Mouse (Mus musculus): Measurements from ENCODE around the gene Ssr2. TPM values are rescaled to one million over a fixed set of nuclear protein-coding genes. Genes with fewer than 3 reads are reported as not detected.

Gene Ssr2
- polyA plus RNA-seq (2012; rRNA removed) = 219 and 314 TPM in 2 replicates

GRCm38 (mm10) chr3:88575540-88575939, at the start of gene Ssr2:
Gene Ssr2 (plus strand): TSS chr3:88575876.

GRCm38 (mm10) chr3:88532299-88532674, 43.4 kb upstream of the Ssr2 start, which contains the start of gene Mex3a:
Gene Mex3a (plus strand): TSS chr3:88532395.

GRCm38 (mm10) chr3:88548180-88548917, 27.3 kb upstream of the Ssr2 start, which contains the start of gene Rab25:
Gene Rab25 (minus strand): TSS chr3:88548300.

GRCm38 (mm10) chr3:88552676-88553524, 22.8 kb upstream of the Ssr2 start, which contains the start of gene Lamtor2:
Gene Lamtor2 (minus strand): TSS chr3:88553074.

GRCm38 (mm10) chr3:88553525-88553879, 22.2 kb upstream of the Ssr2 start, which contains the start of gene Ubqln4:
Gene Ubqln4 (plus strand): TSS chr3:88553758.

GRCm38 (mm10) chr3:88605666-88606065, 30.0 kb downstream of the Ssr2 start, which contains the start of gene Arhgef2:
Gene Arhgef2 (plus strand): TSS chr3:88605966.

Other genes with a start within 250 kb of the Ssr2 start
- gene Tmem79, start 239.7 kb upstream of the Ssr2 start, polyA plus RNA-seq (2012; rRNA removed) = 11.4 and 14.7 TPM in 2 replicates
- 91.2 and 94.9 TPM in 2 replicates for gene Smg5, start 239.6 kb upstream of the Ssr2 start, polyA plus RNA-seq (2012; rRNA removed)
- 35.6 and 45.5 TPM in 2 replicates for gene Paqr6, start 211.3 kb upstream of the Ssr2 start, polyA plus RNA-seq (2012; rRNA removed)
- 0.33 and 0.38 TPM in 2 replicates for gene Bglap3, start 203.1 kb upstream of the Ssr2 start, polyA plus RNA-seq (2012; rRNA removed)
- gene Bglap2, start 197.2 kb upstream of the Ssr2 start, polyA plus RNA-seq (2012; rRNA removed) = not detected in 2 replicates
- gene Bglap, start 191.4 kb upstream of the Ssr2 start, polyA plus RNA-seq (2012; rRNA removed) = not detected in 2 replicates
- 107 and 123 TPM in 2 replicates for gene Pmf1, start 165.5 kb upstream of the Ssr2 start, polyA plus RNA-seq (2012; rRNA removed)
- gene Slc25a44, start 150.7 kb upstream of the Ssr2 start, polyA plus RNA-seq (2012; rRNA removed) = 31.8 and 37.9 TPM in 2 replicates
- 40.9 and 48.8 TPM in 2 replicates for gene Sema4a, start 114.7 kb upstream of the Ssr2 start, polyA plus RNA-seq (2012; rRNA removed)
- gene Lmna, start 65.9 kb upstream of the Ssr2 start, polyA plus RNA-seq (2012; rRNA removed) = 370 and 373 TPM in 2 replicates
- 17.5 and 19.7 TPM in 2 replicates for gene Mex3a, start 43.5 kb upstream of the Ssr2 start, polyA plus RNA-seq (2012; rRNA removed)
- 41.8 and 42.1 TPM in 2 replicates for gene Rab25, start 27.6 kb upstream of the Ssr2 start, polyA plus RNA-seq (2012; rRNA removed)
- gene Lamtor2, start 22.8 kb upstream of the Ssr2 start, polyA plus RNA-seq (2012; rRNA removed) = 134 and 152 TPM in 2 replicates
- 89.1 and 108 TPM in 2 replicates for gene Ubqln4, start 22.1 kb upstream of the Ssr2 start, polyA plus RNA-seq (2012; rRNA removed)
- 83.5 and 83.9 TPM in 2 replicates for gene Arhgef2, start 30.1 kb downstream of the Ssr2 start, polyA plus RNA-seq (2012; rRNA removed)
- gene Rxfp4, start 77.3 kb downstream of the Ssr2 start, polyA plus RNA-seq (2012; rRNA removed) = not detected in 2 replicates
- 54.8 and 71.4 TPM in 2 replicates for gene Khdc4, start 109.9 kb downstream of the Ssr2 start, polyA plus RNA-seq (2012; rRNA removed)
- gene Rit1, start 141.0 kb downstream of the Ssr2 start, polyA plus RNA-seq (2012; rRNA removed) = 41.5 and 49.2 TPM in 2 replicates
- gene Syt11, start 199.3 kb downstream of the Ssr2 start, polyA plus RNA-seq (2012; rRNA removed) = 12.0 and 14.1 TPM in 2 replicates

Measured in ovary, adult 2 months (tissue).